Mouse (Mus musculus): Measurements from ENCODE around the gene Ctf1. TPM values are rescaled to one million over a fixed set of nuclear protein-coding genes. Genes with fewer than 3 reads are reported as not detected.

The Ctf1 gene
- polyA plus RNA-seq, 1 experiment = 8.3 TPM

DNA sequence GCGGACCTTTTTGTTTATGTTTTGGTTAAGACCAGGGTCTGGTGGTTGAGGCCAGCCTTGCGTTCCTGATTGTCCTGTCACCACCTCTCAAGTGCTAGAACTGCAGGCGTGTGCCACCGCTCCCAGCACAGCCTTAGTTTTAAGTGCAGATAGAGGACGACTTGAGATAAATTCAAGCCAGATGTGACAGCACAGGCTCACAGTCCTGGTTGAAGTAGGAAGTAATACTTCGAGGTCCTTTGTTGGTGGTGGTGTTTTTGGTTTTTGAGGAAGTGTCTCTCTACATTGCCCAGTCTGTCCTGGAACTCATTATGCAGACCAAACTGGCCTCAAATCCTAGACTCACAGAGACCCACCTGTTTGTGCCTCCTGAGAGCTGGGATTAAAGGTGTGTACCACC, 47.2 kb downstream of the Ctf1 start:
- TF ChIP-seq POLR2A (IDR thresholded peaks at IDR 0.05; ENCODE audit: low read depth, low read length) = no peak
- no peak for TF ChIP-seq CTCF (IDR thresholded peaks at IDR 0.05; ENCODE audit: extremely low read depth, insufficient read length, insufficient replicate concordance, low read depth, low read length)
- Histone ChIP-seq H3K27ac (ENCODE audit: insufficient read depth, low read depth, low read length) (no peak overlapping the region), H3K27me3 (ENCODE audit: control insufficient read depth, insufficient read depth, low read length) (no peaks in the 10 kb centered on the region), H3K4me3 (ENCODE audit: low read depth, low read length) (no peak overlapping the region), H3K4me1 (ENCODE audit: control insufficient read depth, insufficient read depth, insufficient read length, low read length) (no peaks in the 10 kb centered on the region; the same call in 1 of the 2 replicates), H3K36me3 (ENCODE audit: control insufficient read depth, insufficient read depth, low read length) (peaks cover 28% of the 10 kb centered on the region)
- 73% methylated on average over 6 of the region's 6 CpGs for WGBS

DNA sequence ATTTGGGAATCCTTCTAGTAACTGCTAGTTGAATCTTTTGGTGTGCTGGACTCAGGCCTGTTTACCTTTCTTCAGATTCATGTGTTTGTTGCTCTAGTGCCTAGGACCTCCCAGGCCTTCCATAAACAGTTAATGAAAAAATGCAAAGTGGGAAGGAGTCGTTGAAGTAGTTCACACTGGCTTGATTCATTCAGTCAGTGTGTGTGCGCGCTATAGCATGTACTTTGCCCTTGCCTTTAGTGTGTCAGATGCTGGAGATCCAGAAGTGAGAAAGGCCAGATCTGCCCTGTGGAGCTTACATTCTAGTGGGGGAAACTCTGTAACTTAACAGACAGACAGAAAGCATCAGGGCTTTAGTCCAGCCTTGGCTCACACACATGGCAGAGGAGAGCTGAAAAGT, 47.9 kb downstream of the Ctf1 start:
- 46% methylated on average over 3 of the region's 3 CpGs for WGBS
- Histone ChIP-seq H3K4me1 (ENCODE audit: control insufficient read depth, insufficient read depth, insufficient read length, low read length) (no peaks in the 10 kb centered on the region; the same call in 1 of the 2 replicates), H3K4me3 (ENCODE audit: low read depth, low read length) (no peak overlapping the region), H3K36me3 (ENCODE audit: control insufficient read depth, insufficient read depth, low read length) (peaks cover 25% of the 10 kb centered on the region), H3K27ac (ENCODE audit: insufficient read depth, low read depth, low read length) (no peak overlapping the region), H3K27me3 (ENCODE audit: control insufficient read depth, insufficient read depth, low read length) (no peaks in the 10 kb centered on the region)
- no peak for TF ChIP-seq CTCF (IDR thresholded peaks at IDR 0.05; ENCODE audit: extremely low read depth, insufficient read length, insufficient replicate concordance, low read depth, low read length)
- TF ChIP-seq POLR2A (IDR thresholded peaks at IDR 0.05; ENCODE audit: low read depth, low read length) = no peak

DNA sequence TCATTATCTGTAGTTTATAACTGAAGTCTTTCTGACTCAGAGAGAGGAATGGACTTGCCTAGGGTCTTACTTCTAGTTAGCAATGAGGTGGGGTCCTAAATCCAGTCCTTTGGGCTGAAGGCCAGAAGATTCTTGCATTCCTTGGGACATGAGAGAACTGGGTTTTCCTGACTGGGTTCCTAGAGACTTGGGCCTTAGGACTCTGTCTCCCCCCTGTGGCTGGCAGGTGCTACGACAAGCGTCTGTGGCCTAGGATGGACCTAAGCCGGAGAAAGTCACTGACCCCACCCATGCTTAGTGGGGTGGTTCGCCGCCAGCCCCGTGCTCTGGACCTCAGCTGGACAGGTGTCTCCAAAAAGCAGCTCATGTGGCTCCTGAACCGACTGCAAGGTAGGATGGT, 48.5 kb downstream of the Ctf1 start:
- TF ChIP-seq POLR2A (IDR thresholded peaks at IDR 0.05; ENCODE audit: low read depth, low read length) = no peak
- TF ChIP-seq CTCF (IDR thresholded peaks at IDR 0.05; ENCODE audit: extremely low read depth, insufficient read length, insufficient replicate concordance, low read depth, low read length) = peak; percentile 89; the same call in 1 of the 2 replicates
- H3K36me3 ChIP-seq (ENCODE audit: control insufficient read depth, insufficient read depth, low read length) = peaks cover 27% of the 10 kb centered on the region
- WGBS = 13% methylated on average over 7 of the region's 7 CpGs
- H3K27me3 ChIP-seq (ENCODE audit: control insufficient read depth, insufficient read depth, low read length) = no peaks in the 10 kb centered on the region
- H3K4me3 ChIP-seq (ENCODE audit: low read depth, low read length) = no peak overlapping the region
- H3K4me1 ChIP-seq (ENCODE audit: control insufficient read depth, insufficient read depth, insufficient read length, low read length) = no peaks in the 10 kb centered on the region; the same call in 1 of the 2 replicates
- H3K27ac ChIP-seq (ENCODE audit: insufficient read depth, low read depth, low read length) = no peak overlapping the region

DNA sequence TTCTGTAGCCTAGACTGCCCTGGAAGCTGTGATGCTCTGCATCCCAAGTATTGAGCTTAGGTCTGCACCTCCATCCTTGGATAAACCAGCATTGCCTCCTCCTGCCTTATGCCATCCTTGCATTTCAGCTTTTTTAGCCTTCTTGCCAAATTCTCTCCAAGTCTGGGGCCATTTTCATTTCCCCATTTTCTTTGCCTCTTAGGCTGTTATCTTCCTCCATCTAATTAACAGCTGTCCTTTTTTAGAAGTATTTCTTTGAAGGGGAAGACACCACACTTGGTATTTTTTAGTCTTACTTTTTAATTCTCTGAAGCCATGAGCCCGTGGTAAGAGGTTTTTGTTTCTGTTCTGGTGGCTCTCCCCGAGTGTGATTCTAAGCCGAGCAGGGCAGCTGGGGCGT, 51.1 kb downstream of the Ctf1 start:
- Histone ChIP-seq H3K27ac (ENCODE audit: insufficient read depth, low read depth, low read length) (no peak overlapping the region), H3K4me3 (ENCODE audit: low read depth, low read length) (no peak overlapping the region), H3K36me3 (ENCODE audit: control insufficient read depth, insufficient read depth, low read length) (peaks cover 25% of the 10 kb centered on the region), H3K27me3 (ENCODE audit: control insufficient read depth, insufficient read depth, low read length) (no peaks in the 10 kb centered on the region), H3K4me1 (ENCODE audit: control insufficient read depth, insufficient read depth, insufficient read length, low read length) (no peaks in the 10 kb centered on the region; the same call in 1 of the 2 replicates)
- WGBS = 90% methylated on average over 4 of the region's 4 CpGs
- TF ChIP-seq POLR2A (IDR thresholded peaks at IDR 0.05; ENCODE audit: low read depth, low read length) (no peak), CTCF (IDR thresholded peaks at IDR 0.05; ENCODE audit: extremely low read depth, insufficient read length, insufficient replicate concordance, low read depth, low read length) (no peak)

DNA sequence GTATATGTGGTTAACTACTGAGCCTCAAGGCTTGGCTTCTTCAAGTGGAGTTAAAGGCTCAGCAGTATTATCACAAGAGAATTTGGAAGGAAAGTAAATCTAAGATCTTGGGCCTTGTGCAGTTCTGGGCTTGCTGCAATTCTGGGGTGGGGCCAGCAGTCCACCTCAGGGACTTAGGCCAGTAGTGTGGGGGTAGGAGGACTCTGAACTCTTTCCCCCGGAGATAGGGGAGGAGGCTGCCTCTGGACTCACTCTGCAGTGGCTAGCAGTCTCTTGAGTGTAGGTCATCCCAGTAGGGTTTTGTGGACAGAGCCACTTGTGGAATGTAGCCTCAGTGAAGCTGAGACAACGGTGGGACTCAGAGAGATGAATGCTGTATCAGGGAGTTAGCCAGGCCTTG, 53.2 kb downstream of the Ctf1 start:
- Histone ChIP-seq H3K4me3 (ENCODE audit: low read depth, low read length) (no peak overlapping the region), H3K27me3 (ENCODE audit: control insufficient read depth, insufficient read depth, low read length) (no peaks in the 10 kb centered on the region), H3K4me1 (ENCODE audit: control insufficient read depth, insufficient read depth, insufficient read length, low read length) (peaks cover 8% of the 10 kb centered on the region), H3K36me3 (ENCODE audit: control insufficient read depth, insufficient read depth, low read length) (peaks cover 25% of the 10 kb centered on the region), H3K27ac (ENCODE audit: insufficient read depth, low read depth, low read length) (no peak overlapping the region)
- WGBS = 61% methylated on average over 2 of the region's 2 CpGs
- no peak for TF ChIP-seq CTCF (IDR thresholded peaks at IDR 0.05; ENCODE audit: extremely low read depth, insufficient read length, insufficient replicate concordance, low read depth, low read length)
- no peak for TF ChIP-seq POLR2A (IDR thresholded peaks at IDR 0.05; ENCODE audit: low read depth, low read length)

DNA sequence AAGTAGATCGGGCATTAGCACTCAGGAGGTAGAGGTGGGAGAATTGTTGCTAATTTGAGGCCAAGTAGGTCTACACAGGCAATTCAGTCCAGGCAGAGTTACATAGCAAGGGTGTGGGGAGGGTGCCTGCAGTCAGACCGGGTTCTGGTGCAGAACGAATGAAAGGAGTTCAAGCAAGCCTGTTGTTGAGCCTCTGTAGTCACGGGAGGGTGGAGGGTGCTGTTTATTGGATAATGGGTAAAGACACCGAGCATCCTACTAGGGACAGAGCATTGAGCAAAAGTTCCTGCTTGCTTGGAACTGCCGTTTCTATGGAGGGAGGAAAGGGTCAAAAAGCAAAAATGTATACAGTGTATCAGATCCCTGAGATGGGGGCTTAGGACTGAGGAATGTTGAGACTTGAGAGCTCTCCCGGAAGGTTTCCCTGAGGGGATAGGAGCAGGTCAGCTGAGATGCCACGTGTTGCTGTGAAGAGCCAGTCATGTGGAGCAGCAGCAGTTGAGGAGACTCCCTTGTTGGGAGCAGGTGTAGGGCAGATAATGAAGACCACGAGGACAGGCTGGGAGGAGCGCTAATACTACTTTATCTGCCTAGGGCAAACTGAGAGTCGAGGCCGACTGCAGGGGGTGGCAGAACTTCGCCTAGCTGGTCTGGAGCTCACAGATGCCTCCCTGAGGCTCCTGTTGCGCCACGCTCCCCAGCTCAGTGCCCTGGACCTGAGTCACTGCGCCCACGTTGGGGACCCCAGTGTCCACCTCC, 54.5 kb downstream of the Ctf1 start:
- Histone ChIP-seq H3K27me3 (ENCODE audit: control insufficient read depth, insufficient read depth, low read length) (no peaks in the 10 kb centered on the region), H3K27ac (ENCODE audit: insufficient read depth, low read depth, low read length) (no peak overlapping the region), H3K4me3 (ENCODE audit: low read depth, low read length) (no peak overlapping the region), H3K36me3 (ENCODE audit: control insufficient read depth, insufficient read depth, low read length) (peaks cover 25% of the 10 kb centered on the region), H3K4me1 (ENCODE audit: control insufficient read depth, insufficient read depth, insufficient read length, low read length) (peaks cover 9% of the 10 kb centered on the region)
- 73% methylated on average over 17 of the region's 17 CpGs for WGBS
- no peak for TF ChIP-seq POLR2A (IDR thresholded peaks at IDR 0.05; ENCODE audit: low read depth, low read length)
- TF ChIP-seq CTCF (IDR thresholded peaks at IDR 0.05; ENCODE audit: extremely low read depth, insufficient read length, insufficient replicate concordance, low read depth, low read length) = no peak

Other genes starting within 250 kb of the Ctf1 start
- gene Fbrs, start 233.5 kb upstream of the Ctf1 start, polyA plus RNA-seq (2012; rRNA removed) = 26.4 and 41.8 TPM in 2 replicates
- 22.6 and 52.6 TPM in 2 replicates for gene Srcap, start 200.8 kb upstream of the Ctf1 start, polyA plus RNA-seq (2012; rRNA removed)
- 5.4 and 9.5 TPM in 2 replicates for gene Gm42715, start 193.2 kb upstream of the Ctf1 start, polyA plus RNA-seq (2012; rRNA removed)
- 3.0 and 4.8 TPM in 2 replicates for gene Tmem265, start 151.3 kb upstream of the Ctf1 start, polyA plus RNA-seq (2012; rRNA removed)
- gene Phkg2, start 139.4 kb upstream of the Ctf1 start, polyA plus RNA-seq (2012; rRNA removed) = 23.3 and 43.2 TPM in 2 replicates
- 1.5 TPM in 2 replicates for gene Ccdc189, start 124.1 kb upstream of the Ctf1 start, polyA plus RNA-seq (2012; rRNA removed)
- 10.6 and 20.6 TPM in 2 replicates for gene Rnf40, start 124.0 kb upstream of the Ctf1 start, polyA plus RNA-seq (2012; rRNA removed)
- gene Zfp629, start 96.9 kb upstream of the Ctf1 start, polyA plus RNA-seq (2012; rRNA removed) = 4.4 and 5.5 TPM in 2 replicates
- gene Bcl7c, start 3.8 kb upstream of the Ctf1 start, polyA plus RNA-seq (2012; rRNA removed) = 11.1 and 24.6 TPM in 2 replicates
- gene Ctf2, start 19.4 kb downstream of the Ctf1 start, polyA plus RNA-seq (2012; rRNA removed) = not detected in 2 replicates
- gene Fbxl19, start 31.8 kb downstream of the Ctf1 start, polyA plus RNA-seq (2012; rRNA removed) = 23.2 and 53.0 TPM in 2 replicates
- 17.9 and 21.3 TPM in 2 replicates for gene Orai3, start 57.1 kb downstream of the Ctf1 start, polyA plus RNA-seq (2012; rRNA removed)
- 5.2 and 9.2 TPM in 2 replicates for gene Setd1a, start 63.9 kb downstream of the Ctf1 start, polyA plus RNA-seq (2012; rRNA removed)
- gene Gm49388, start 72.9 kb downstream of the Ctf1 start, polyA plus RNA-seq (2012; rRNA removed) = 0.39 TPM in 1 of 2 replicates, not detected in the other
- 31.3 and 45.7 TPM in 2 replicates for gene Hsd3b7, start 87.9 kb downstream of the Ctf1 start, polyA plus RNA-seq (2012; rRNA removed)
- gene Stx4a, start 111.6 kb downstream of the Ctf1 start, polyA plus RNA-seq (2012; rRNA removed) = 27.3 and 68.2 TPM in 2 replicates
- 1.2 and 1.8 TPM in 2 replicates for gene Stx1b, start 111.8 kb downstream of the Ctf1 start, polyA plus RNA-seq (2012; rRNA removed)
- gene Zfp646, start 163.5 kb downstream of the Ctf1 start, polyA plus RNA-seq (2012; rRNA removed) = 8.0 and 13.6 TPM in 2 replicates
- gene Zfp668, start 164.1 kb downstream of the Ctf1 start, polyA plus RNA-seq (2012; rRNA removed) = 3.7 and 7.1 TPM in 2 replicates
- gene Prss53, start 178.2 kb downstream of the Ctf1 start, polyA plus RNA-seq (2012; rRNA removed) = 1.6 and 2.1 TPM in 2 replicates
- not detected in 2 replicates for gene Gm21974, start 182.7 kb downstream of the Ctf1 start, polyA plus RNA-seq (2012; rRNA removed)
- gene Vkorc1, start 182.9 kb downstream of the Ctf1 start, polyA plus RNA-seq (2012; rRNA removed) = 94.3 and 97.7 TPM in 2 replicates
- gene Bckdk, start 191.3 kb downstream of the Ctf1 start, polyA plus RNA-seq (2012; rRNA removed) = 54.4 and 68.3 TPM in 2 replicates
- gene Kat8, start 199.8 kb downstream of the Ctf1 start, polyA plus RNA-seq (2012; rRNA removed) = 5.2 and 8.3 TPM in 2 replicates
- 30.0 and 41.3 TPM in 2 replicates for gene Prss8, start 217.4 kb downstream of the Ctf1 start, polyA plus RNA-seq (2012; rRNA removed)
- gene Prss36, start 234.0 kb downstream of the Ctf1 start, polyA plus RNA-seq (2012; rRNA removed) = 2.6 and 3.3 TPM in 2 replicates

Measured in small intestine, adult 2 months (tissue).